Mouse (Mus musculus) cortical plate, adult 2 months (tissue): ENCODE results near the gene Mras.

Source experiments
- CTCF ChIP-seq: fragments of 200-500 bp; IDR thresholded peaks from 2 replicates; pipeline ENCODE4 v1.5.1; 2011; ENCODE audit warnings: mild to moderate bottlenecking, control low read depth, low read length; ENCODE audit not compliant: insufficient read depth; ENCODE audit errors: extremely low read depth
- POLR2A ChIP-seq: fragments of 200-500 bp; IDR thresholded peaks from 2 replicates; pipeline ENCODE4 v1.6.1; 2011; ENCODE audit warnings: mild to moderate bottlenecking, low read length, control low read depth; ENCODE audit not compliant: insufficient read depth; ENCODE audit errors: extremely low read depth

- no peak for TF ChIP-seq CTCF
- no peak for TF ChIP-seq POLR2A
Observed at GRCm38 (mm10) chr9:99379194-99379593, 58.0 kb downstream of the Mras start.
